Mouse (Mus musculus) testis, postnatal 14 days (tissue): ENCODE results near the gene Polr2f.

Source experiments
- DNase-seq: peaks from one replicate; pipeline ENCODE4 v3.0.0; 2021; ENCODE audit warnings: low spot score

The Polr2f gene

DNA sequence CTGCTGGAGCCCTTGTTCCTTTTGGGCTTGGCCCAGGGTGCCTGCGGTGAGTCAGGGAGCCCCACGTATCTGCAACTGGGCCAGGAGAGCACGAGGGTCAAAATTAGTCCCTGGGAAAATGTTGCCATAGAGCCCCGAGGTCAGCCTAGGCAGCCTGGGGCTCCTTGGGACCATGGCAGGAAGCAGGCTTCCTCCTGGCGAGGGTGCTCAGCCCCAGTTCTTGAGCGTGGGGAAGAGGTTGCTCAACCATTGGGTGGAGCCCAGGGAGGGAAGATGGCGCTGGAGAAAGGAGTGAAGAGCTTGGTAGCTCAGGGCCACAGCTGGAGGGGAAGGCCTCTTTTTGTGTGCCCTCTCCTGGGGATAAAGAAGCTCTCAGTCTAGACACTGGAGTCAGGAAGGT is 21.5 kb downstream of the Polr2f start:
- DNase-seq = no peak

DNA sequence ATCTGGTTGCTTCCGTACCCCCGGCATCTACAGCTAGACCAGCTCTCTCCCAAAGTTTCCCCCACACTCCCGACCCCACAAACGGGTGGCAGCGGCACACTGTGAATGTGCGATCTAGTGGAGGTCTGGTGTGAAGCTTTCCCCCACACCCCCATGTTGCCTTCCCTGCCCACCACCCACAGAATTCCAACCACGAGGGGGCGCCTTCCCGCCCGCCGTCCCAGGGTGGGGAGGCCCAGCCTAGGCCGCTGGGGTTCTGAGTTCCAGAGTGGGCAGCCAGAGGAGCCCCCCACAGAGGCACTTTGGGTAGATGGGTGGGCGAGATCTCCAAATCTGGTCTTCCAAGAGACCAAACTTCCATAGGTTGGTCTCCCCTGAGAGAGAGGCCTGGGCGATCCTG is 22.0 kb downstream of the Polr2f start:
- peak; percentile 43 for DNase-seq

DNA sequence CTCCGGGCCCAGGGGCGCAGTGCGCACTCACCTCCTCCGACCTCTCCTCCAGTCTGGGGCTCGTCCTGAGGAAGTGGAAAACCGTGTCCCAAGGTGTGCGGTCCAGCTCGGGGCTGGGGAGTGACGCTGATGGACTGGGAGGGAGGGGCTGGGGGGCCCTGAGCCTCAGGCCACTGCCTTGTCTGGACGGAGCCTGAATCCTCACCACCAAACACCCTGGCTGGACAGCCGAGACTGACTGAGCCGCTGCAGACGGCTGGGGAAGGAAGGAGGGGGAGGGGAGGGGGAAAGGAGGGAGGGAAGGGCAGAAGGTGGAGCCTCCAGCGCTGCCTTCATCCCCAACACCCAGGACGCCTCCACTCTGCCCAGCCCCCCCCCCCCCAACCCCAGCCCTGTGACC is 23.4 kb downstream of the Polr2f start:
- no peak for DNase-seq

DNA sequence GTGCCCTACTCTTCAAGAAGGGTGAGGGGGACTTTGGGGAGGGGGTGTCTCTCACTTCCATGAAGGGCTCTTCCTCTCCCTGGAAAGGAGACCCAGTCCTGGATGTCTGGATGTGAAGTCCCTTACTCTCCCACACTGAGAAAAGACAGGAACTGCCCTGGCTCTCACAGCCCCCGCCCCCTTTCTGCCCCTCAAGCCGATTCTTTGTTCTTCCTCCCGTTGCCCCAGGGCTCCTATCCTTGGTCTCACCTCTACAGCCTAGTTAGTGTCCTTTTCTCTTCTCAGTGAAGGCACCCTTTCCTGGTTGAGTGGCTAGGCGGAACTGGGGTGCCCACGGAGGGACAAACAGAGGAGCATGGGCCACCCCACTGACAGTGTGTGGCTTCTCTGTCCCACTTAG is 24.3 kb downstream of the Polr2f start, which contains the start of gene Sox10:
Gene Sox10, minus strand, starts transcription at position 101 of the 400 bp plus-strand sequence.
- DNase-seq = no peak

DNA sequence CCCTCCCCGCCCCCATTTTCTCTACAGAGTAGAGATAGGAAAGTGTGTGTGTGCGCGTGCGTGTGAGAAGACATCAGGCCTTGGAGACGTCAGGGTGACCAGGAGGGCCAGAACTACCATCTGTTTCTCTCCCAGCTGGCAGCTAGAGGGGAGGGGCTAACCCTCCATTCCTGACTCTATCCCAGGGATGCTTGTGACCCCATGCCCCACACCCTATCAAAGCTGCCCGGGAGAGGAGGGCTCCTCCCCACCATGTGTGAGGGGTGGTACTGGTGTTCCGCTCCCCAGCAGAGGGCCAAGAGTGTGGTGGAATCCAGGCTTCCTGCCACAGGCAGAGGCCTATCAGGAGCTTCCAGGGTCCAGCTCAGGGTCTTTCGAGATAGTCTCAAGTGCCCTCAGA is 25.9 kb downstream of the Polr2f start:
- DNase-seq = no peak

DNA sequence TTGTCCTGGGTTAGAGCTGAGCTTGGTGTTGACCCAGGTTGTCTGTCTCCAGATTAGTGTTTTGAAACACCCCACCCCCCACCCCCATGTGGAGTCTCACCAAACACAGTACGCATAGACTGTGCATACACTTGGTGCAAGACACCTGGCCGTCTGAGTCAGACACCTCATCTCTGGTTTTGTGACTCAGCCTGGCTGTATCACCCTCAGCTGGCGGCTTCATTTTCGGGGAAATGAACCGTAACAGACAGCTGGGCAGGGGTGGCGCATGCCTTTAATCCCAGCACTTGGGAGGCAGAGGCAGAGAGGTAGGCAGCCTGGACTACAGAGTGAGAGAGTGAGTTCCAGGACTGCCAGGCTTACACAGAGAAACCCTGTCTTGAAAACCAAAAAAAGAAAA is 36.1 kb downstream of the Polr2f start:
- no peak for DNase-seq

DNA sequence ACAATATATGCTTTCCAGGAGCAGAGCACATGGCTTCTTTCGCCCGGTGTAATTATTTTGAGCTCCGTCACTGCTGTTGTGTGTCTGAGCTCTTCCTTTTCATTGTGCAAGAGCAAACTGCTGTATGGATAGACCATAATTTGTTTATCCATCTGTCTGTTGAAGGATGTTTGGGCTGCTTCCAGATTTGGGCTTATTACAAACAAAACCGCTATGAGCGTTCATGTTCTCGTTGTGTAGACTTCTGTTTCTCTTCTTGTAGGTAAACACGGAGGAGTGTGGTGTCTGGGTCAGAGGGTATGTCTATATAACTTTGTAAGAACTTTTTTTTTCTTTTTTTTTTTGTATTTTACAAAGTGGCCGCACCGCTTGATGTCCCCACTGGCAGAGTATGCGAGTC is 44.4 kb downstream of the Polr2f start:
- no peak for DNase-seq

DNA sequence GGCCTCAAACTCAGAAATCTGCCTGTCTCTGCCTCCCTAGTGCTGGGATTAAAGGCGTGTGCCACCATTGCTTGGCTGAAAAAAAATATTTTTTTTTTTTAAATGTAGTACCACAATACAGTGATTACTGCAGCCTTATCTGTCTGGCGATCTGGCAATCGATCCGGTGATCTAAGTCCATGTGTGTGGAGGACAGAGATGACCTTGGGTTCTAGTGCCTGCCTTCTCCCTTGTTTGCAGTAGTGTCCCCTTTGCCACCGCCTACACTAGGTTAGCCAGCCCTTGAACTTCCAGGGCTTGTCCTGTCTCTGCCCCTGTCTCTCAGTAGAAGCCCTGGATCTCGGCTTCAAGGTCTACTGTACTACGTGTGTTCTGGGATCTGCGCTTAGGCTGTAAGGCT is 47.0 kb downstream of the Polr2f start:
- DNase-seq = no peak

DNA sequence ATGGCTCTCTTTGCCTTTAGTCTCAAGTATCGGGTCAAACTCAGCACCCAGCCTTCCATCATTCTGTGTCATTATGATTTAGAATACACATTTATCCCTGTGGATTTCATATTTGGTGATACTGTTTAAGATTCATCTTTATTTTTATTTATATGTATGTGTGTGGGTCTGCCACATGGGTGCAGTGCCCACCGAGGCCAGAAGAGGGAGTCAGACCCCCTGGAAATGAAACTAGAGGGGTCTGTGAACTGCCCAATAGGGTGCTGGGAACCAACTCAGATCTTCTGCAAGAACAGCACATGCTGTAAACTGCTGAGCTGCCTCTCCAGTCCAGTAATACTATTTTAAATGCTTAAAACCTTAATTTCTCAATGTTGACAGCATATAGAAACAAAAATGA is 50.6 kb downstream of the Polr2f start:
- DNase-seq = no peak

DNA sequence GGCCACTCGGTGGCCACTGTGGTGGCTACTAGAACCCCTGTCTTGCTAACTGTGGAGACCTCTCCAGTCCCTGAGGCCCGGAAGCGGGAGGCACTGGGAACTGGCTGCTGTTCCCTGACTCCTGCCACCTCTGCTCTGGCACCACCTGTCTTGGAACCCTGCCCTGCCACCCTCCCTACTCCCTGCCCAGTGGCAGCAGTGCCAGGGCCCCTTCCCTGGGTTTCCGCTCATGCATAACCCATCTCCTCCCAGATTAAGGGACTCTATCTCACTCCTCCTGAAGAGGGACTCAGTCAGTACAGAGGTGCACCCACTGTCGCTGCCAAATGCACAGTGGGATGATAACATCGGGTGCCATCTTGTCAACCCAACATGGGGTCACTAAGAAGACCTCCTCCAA is 51.6 kb downstream of the Polr2f start:
- DNase-seq = peak; percentile 38

DNA sequence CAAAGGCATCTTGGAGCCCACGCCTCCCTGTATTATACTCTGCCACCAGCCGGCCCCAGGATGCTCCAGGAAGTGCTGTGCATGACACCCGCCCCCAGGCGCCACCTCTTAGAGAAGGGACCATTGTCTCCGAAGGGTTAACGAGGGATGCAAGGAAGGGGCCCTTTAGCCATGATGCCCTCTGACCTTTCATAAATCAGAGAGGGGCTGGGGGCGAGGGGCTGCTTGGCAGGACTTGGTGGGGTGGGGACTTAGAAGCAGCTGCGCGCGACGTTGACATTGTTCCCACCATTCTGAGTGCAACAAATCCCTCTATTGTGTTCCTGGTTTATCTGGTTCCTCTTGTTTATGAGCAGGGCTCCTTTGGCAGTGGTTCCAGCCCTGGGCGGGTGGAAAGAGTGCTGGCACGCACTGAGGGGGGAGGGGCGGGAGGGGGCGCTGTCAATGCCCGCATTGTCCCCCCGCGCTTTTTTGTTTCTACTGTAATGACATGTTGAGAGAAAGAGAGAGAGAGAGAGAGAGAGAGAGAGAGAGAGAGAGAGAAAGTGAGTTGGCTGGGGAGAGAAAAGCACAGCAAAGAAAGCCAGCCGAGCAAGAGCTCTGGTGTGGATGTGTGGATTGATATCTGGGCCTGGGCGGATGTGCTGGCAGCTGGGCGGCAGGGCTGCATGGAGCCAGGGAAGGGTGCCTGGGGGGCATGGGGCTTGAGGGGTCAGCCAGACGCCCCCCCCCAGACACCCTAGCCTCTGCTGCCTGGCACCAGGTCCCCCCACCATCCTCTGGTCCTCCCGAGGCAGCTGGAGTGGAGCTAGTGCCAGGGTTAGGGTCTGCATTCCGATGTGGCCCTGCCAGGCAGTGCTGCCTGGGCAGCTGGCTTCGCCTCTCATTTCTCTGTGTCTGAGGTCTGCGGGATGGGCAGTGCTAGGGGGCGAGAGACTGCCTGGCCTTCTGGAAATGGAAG is 52.4 kb downstream of the Polr2f start:
- peak; percentile 68 for DNase-seq

DNA sequence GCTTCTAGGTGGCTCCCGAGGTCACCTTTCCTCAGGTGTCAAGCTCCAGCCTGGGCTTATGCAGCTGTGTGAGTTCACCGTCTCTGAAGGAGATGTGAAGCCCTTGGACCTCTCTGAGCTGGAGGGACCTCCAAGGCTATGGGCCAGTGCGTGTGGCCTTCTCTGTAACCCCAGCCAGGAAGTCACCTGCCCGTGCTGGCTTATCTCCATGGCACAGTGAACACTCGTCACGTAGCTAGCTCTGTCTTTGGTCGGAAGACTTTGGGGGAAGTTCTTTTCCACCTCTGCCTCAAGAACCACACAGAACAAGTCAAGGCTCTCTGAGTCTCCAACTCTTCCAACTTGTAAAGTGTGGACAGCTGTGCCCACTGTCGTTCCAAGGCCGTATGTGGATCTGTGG is 53.2 kb downstream of the Polr2f start:
- no peak for DNase-seq

DNA sequence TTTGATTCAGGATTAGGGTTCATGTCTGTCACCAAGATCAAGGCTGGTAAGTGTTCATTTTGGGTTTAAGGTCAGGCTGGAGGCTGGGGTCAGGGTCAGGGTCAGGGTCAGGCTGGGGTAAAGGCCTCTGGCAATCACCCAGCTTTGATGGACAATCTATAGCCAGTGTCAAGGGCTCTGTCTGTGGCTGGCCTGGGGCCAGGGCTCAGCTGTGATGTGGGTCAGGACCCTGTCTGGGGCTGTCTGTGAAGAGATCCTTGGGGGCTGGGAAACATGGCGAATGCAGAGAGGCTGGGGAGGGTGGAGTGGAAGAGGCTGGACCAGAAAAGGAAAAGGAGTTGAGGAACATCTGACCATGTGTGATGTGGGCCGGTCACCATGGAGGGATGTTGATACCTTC is 54.1 kb downstream of the Polr2f start:
- DNase-seq = no peak

DNA sequence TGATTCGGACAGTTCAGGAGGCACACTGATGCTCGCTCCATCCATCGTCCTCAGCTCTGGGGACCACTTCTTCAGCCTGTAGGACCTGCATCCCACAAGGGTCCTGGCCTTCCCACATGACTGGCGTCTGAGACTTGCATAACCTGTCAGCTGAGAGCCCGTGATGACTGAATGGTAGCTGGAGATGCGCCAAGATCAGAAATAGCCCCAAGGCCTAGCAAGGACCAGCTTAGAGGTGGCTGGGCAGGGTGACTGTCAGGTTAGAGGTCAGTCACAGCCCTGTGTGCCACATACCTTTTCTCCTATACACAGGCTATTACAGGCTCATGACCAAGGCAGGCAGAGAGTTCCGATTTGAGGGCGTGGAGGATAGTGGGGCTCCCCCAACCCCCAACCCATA is 54.7 kb downstream of the Polr2f start:
- no peak for DNase-seq

DNA sequence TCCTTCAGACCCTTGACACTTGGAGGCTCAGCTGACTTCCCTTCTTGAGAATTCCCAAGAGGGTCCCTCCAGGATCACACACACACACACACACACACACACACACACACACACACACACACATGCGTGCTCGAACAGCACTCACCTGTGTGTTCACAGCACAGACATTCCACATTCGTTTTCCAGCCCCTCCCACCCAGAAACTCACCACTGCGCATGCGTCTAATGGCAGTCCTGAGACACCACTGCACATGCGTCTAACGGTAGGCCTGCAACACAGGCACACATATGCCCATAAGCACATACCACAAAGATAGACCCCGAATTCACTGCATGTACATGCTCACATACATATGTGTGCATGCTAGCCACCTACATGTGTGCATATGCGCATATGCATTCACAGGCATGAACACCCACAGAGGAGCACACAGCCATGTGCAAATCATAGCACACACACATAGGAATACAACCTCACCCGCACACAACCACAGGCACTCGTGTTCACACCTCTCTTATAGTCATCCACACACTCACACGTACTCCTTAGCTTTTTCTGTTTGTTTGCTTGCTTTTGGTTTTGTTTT is 58.7 kb downstream of the Polr2f start:
- DNase-seq = no peak
